Mouse (Mus musculus) lung, adult 2 months (tissue): Measurements from ENCODE around the gene Plekhg1.

Source experiments
- CTCF ChIP-seq: fragments of 200-500 bp; IDR thresholded peaks from 2 replicates; pipeline ENCODE4 v1.5.1; 2011; ENCODE audit warnings: mild to moderate bottlenecking, low read length, control low read depth; ENCODE audit not compliant: insufficient read depth
- POLR2A ChIP-seq: fragments of 200-500 bp; IDR thresholded peaks from 2 replicates; pipeline ENCODE4 v1.6.1; 2011; ENCODE audit warnings: low read depth, mild to moderate bottlenecking, control low read depth, low read length, borderline replicate concordance; ENCODE audit errors: extremely low read depth

GRCm38 (mm10) chr10:3881179-3881578 lies 141.0 kb downstream of the Plekhg1 start:
- TF ChIP-seq CTCF (no peak), POLR2A (no peak)
